Mouse (Mus musculus) left cerebral cortex, postnatal 10 days (tissue): Measurements from ENCODE around the gene Rpl23. TPM values are rescaled to one million over a fixed set of nuclear protein-coding genes. Genes with fewer than 3 reads are reported as not detected.
"Not testable (repeated sequence)": the region's sequence is repeated elsewhere in the genome, so short reads cannot be mapped to it uniquely, and the experiment has no call there.

Experiments
- DNase-seq, 2 experiments: peaks; one replicate each; pipeline ENCODE4 v3.0.0; 2021 to 2022; ENCODE audit warnings: low spot score in 2 of 2, mixed read lengths in 1 of 2; ENCODE audit errors: extremely low spot score in 1 of 2
- intact Hi-C: fragments of 180-260 bp; cut with DNase I; formaldehyde crosslinking; loops from one replicate; pipeline ENCODE4 v1.15.1; 2025
- microRNA-seq: library from miRNA; unstranded; fragments of <30 nt; microRNA quantifications from one replicate; pipeline ENCODE4 v1.2.0, GENCODE M21; 2022
- total RNA-seq, 2 experiments: library from RNA; stranded (reverse); gene quantifications; 2 replicates each; pipeline ENCODE4 v1.2.3; 2021

Gene Rpl23
- total RNA-seq, 2 experiments from 2014 or later: 423 to 456 TPM

GRCm38 (mm10) chr11:97743423-97743822 lies 38.8 kb downstream of the Rpl23 start:
- intact Hi-C loops: loop anchor here (5.0 kb wide), 1 partner anchor 41 kb away; the partner anchor contains the start of genes Pcgf2 and Psmb3
- no peak for DNase-seq

GRCm38 (mm10) chr11:97742591-97742990 lies 39.6 kb downstream of the Rpl23 start:
- DNase-seq: no peak
- intact Hi-C loops: loop anchor here (5.0 kb wide), 1 partner anchor 40 kb away; the partner anchor contains the start of genes Pcgf2 and Psmb3

- DNase-seq: no peak
- intact Hi-C loops: loop anchor here (5.0 kb wide), 1 partner anchor 40 kb away; the partner anchor contains the start of genes Pcgf2 and Psmb3
Observed at GRCm38 (mm10) chr11:97742157-97742556, 40.1 kb downstream of the Rpl23 start.

GRCm38 (mm10) chr11:97740190-97740589 lies 42.0 kb downstream of the Rpl23 start:
- intact Hi-C loops: loop anchor here (5.0 kb wide), 1 partner anchor 38 kb away; the partner anchor contains the start of genes Pcgf2 and Psmb3

GRCm38 (mm10) chr11:97739155-97739554 lies 43.1 kb downstream of the Rpl23 start:
- intact Hi-C loops: no loop called here
- no peak for DNase-seq

More at GRCm38 (mm10) chr11:97740190-97740589, 42.0 kb downstream of the Rpl23 start:
- DNase-seq: peak in 1 of 2 experiments; percentile 49

- DNase-seq: no peak
- intact Hi-C loops: no loop called here
Observed at GRCm38 (mm10) chr11:97738703-97739102, 43.5 kb downstream of the Rpl23 start.

GRCm38 (mm10) chr11:97737600-97737999 lies 44.6 kb downstream of the Rpl23 start:
- no peak for DNase-seq
- intact Hi-C loops: no loop called here

GRCm38 (mm10) chr11:97736645-97737044 lies 45.6 kb downstream of the Rpl23 start:
- intact Hi-C loops: no loop called here
- no peak for DNase-seq

GRCm38 (mm10) chr11:97734810-97735209 lies 47.4 kb downstream of the Rpl23 start:
- intact Hi-C loops, DNase-seq: not testable (repeated sequence)

- intact Hi-C loops: no loop called here
- no peak for DNase-seq
Observed at GRCm38 (mm10) chr11:97733689-97734088, 48.5 kb downstream of the Rpl23 start.

- intact Hi-C loops: no loop called here
- no peak for DNase-seq
Observed at GRCm38 (mm10) chr11:97728730-97729129, 53.5 kb downstream of the Rpl23 start.

- intact Hi-C loops: no loop called here
- no peak for DNase-seq
Observed at GRCm38 (mm10) chr11:97728311-97728710, 53.9 kb downstream of the Rpl23 start.

Small RNA genes lying within 50 kb of the gene (microRNA-seq; reads per million reads assigned to microRNA genes)
- not detected for gene Mir8102

Other genes with a start within 250 kb of the Rpl23 start
- 100 to 1,000 TPM; 281 to 294 TPM for gene Srcin1, start 206.3 kb downstream of the Rpl23 start, total RNA-seq
- gene Epop, start 152.7 kb downstream of the Rpl23 start, total RNA-seq: 10 to 100 TPM; 15.0 to 18.4 TPM
- gene Mllt6, start 119.0 kb downstream of the Rpl23 start, total RNA-seq: 10 to 100 TPM; 66.9 to 71.6 TPM
- gene Cisd3, start 96.6 kb downstream of the Rpl23 start, total RNA-seq: 10 to 100 TPM; 34.6 to 37.8 TPM
- 10 to 100 TPM; 48.3 to 51.6 TPM for gene Pcgf2, start 81.9 kb downstream of the Rpl23 start, total RNA-seq
- 100 to 1,000 TPM; 153 to 159 TPM for gene Psmb3, start 79.0 kb downstream of the Rpl23 start, total RNA-seq
- gene Pip4k2b, start 37.7 kb downstream of the Rpl23 start, total RNA-seq: 100 to 1,000 TPM; 146 to 153 TPM
- 10 to 100 TPM; 18.8 to 19.4 TPM for gene Cwc25, start 15.9 kb downstream of the Rpl23 start, total RNA-seq
- under 1 TPM; 0.60 to 0.63 TPM for gene 1700001P01Rik, start 6.5 kb downstream of the Rpl23 start, total RNA-seq
- gene Lasp1, start 16.6 kb upstream of the Rpl23 start, total RNA-seq: 100 to 1,000 TPM; 190 to 203 TPM
- 10 to 100 TPM; 40.0 to 45.1 TPM for gene B230217C12Rik, start 58.3 kb upstream of the Rpl23 start, total RNA-seq
- under 1 TPM; 0.63 to 0.86 TPM for gene Fbxo47, start 101.7 kb upstream of the Rpl23 start, total RNA-seq
- gene Plxdc1, start 204.0 kb upstream of the Rpl23 start, total RNA-seq: 1 to 10 TPM; 5.9 to 8.3 TPM
- gene Arl5c, start 213.7 kb upstream of the Rpl23 start, total RNA-seq: 1 to 10 TPM; 2.6 to 3.7 TPM
- 100 to 1,000 TPM; 118 to 121 TPM for gene Cacnb1, start 240.6 kb upstream of the Rpl23 start, total RNA-seq
- gene Rpl19, start 244.3 kb upstream of the Rpl23 start, total RNA-seq: 100 to 1,000 TPM; 571 to 605 TPM